Mouse (Mus musculus): ENCODE data around the gene Myrf. TPM values are rescaled to one million over a fixed set of nuclear protein-coding genes. Genes with fewer than 3 reads are reported as not detected.
A peak's percentile ranks its signal among the peaks of the same experiment; 100 is the strongest.

Myrf gene
- polyA plus RNA-seq, 1 experiment from 2014 or later = 6.5 TPM

DNA sequence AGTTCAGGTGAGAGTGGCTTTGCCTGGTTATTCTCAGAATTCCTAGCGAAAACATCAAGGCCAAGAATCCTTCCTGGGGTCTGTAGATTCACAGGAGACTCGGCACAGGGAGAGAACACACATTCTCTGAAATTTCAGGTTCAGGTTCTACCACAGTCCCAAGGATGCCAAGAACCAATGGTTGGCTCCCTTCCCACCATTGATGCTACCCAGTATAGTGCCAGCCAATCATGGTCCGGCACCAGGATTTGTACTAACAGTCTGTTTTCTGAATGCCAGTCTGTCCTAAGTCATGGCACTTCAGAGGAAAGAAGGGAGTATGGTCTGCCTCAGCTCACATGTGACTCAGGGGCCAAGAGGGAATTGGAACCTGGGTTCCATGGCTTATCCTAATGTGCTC is 54.7 kb downstream of the Myrf start:
- no peak for ATAC-seq (ENCODE audit: borderline replicate concordance, extremely low read depth, low FRiP score, low TSS enrichment)
- 91% methylated on average over 3 of the region's 3 CpGs for WGBS
- Histone ChIP-seq H3K27ac (no peak overlapping the region), H3K4me1 (peaks cover 19% of the 10 kb centered on the region), H3K36me3 (peaks cover 56% of the 10 kb centered on the region), H3K9me3 (no peaks in the 10 kb centered on the region), H3K9ac (no peak overlapping the region), H3K4me2 (no peak overlapping the region), H3K4me3 (no peak overlapping the region), H3K27me3 (no peaks in the 10 kb centered on the region)

DNA sequence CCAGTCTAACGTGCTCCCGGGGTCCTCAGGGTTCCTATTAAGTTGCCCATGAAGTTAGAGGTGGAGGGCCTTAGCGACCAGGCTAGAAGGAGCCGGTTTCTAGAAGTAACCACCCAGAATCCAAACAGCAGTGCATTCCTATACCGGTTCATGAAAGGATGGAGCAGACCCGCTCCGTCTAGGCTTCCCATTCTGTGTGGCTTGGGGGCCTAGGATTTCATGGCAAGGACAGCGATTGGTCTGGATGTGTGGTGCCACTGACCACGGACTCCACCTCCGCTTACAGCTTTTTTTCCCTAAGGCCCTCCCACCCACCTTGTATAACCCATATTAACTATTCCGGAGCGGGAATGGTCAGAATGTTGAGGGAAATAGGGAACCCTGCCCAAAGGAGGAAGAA is 56.5 kb downstream of the Myrf start:
- Histone ChIP-seq H3K4me2 (peak overlapping the region; percentile 84), H3K9me3 (no peaks in the 10 kb centered on the region), H3K9ac (peak overlapping the region; percentile 88), H3K36me3 (peaks cover 40% of the 10 kb centered on the region), H3K4me1 (peaks cover 19% of the 10 kb centered on the region), H3K27me3 (no peaks in the 10 kb centered on the region), H3K27ac (peak overlapping the region; percentile 89), H3K4me3 (peak overlapping the region; percentile 98)
- ATAC-seq (ENCODE audit: borderline replicate concordance, extremely low read depth, low FRiP score, low TSS enrichment) = peak; percentile 32; the same call in 1 of the 2 replicates
- 5% methylated on average over 12 of the region's 12 CpGs for WGBS

DNA sequence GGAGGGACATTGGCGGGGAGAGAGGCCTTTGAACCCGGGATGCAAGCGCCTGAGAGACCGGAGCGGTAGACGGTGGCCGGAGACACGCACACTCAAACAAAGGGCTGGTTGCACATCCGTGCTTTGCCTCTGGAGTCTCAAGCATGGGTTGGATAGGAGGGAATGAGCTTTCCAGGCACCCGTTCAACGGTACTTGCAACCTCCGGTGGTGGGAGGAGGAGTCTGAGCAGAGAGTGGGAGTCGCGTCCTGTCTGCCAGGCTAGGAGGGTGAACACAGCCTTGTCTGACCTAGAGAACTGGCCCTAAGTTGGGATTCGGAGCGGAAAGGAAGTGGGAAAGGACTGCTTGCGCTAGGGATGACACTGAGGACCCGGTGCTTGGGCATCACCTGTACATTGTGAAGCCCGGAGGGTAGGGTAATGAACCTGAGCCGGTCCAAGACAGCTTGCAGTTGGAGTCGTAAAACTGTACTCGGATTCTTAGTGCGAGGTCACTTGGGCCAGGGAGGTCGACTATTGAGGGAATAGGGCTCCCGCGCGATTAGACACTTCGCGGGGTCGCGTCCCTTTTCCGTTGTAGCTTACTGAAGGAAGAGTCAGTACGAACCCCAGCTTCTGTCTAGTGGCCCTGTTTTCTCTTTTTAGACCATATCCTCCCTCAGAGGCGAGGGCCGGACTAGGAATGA is 57.1 kb downstream of the Myrf start:
- Histone ChIP-seq H3K4me1 (peaks cover 19% of the 10 kb centered on the region), H3K9ac (peak overlapping the region; percentile 88), H3K4me2 (peak overlapping the region; percentile 84), H3K27me3 (no peaks in the 10 kb centered on the region), H3K9me3 (no peaks in the 10 kb centered on the region), H3K36me3 (peaks cover 33% of the 10 kb centered on the region), H3K27ac (peak overlapping the region; percentile 89), H3K4me3 (peak overlapping the region; percentile 98)
- under 1% methylated on average over 35 of the region's 35 CpGs for WGBS
- ATAC-seq (ENCODE audit: borderline replicate concordance, extremely low read depth, low FRiP score, low TSS enrichment) = peak; percentile 68

GRCm38 (mm10) chr19:10182670-10183298 is 57.8 kb downstream of the Myrf start, which contains the start of gene Fads1:
TSS of gene Fads1 (plus strand) at chr19:10182888.
- under 1% methylated on average over 60 of the region's 70 CpGs for WGBS
- peak; percentile 96 for ATAC-seq (ENCODE audit: borderline replicate concordance, extremely low read depth, low FRiP score, low TSS enrichment)

DNA sequence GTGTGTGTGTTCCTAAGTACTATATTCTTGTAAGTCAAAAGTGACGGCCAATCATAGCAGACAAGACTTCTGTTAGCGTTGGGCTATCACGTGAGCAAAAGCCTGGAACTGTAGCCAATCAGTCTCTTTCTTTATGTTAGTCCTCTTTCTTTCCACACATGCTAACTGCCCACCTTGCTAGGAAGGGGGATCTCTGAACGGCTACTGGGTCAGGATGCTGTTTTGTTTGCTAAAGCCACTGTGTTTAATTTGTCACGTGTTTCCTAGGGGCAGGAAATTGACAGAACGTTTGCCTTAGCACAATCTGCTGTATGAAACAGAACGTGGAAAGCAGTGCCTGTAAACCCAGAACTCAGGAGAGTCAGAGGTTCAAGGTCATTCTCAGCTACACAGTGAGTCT is 58.4 kb downstream of the Myrf start:
- peak overlapping the region; percentile 98 for H3K4me3 ChIP-seq
- no peaks in the 10 kb centered on the region for H3K9me3 ChIP-seq
- 28% methylated on average over 7 of the region's 7 CpGs for WGBS
- H3K27ac ChIP-seq = peak overlapping the region; percentile 44; the same call in 1 of the 2 replicates
- H3K4me1 ChIP-seq = peaks cover 23% of the 10 kb centered on the region
- no peak for ATAC-seq (ENCODE audit: borderline replicate concordance, extremely low read depth, low FRiP score, low TSS enrichment)
- H3K36me3 ChIP-seq = peaks cover 20% of the 10 kb centered on the region
- peak overlapping the region; percentile 37 for H3K9ac ChIP-seq
- H3K27me3 ChIP-seq = no peaks in the 10 kb centered on the region
- H3K4me2 ChIP-seq = peak overlapping the region; percentile 84

More at GRCm38 (mm10) chr19:10182670-10183298, 57.8 kb downstream of the Myrf start, which contains the start of gene Fads1:
- Histone ChIP-seq H3K27me3 (no peaks in the 10 kb centered on the region), H3K36me3 (peaks cover 27% of the 10 kb centered on the region), H3K4me3 (peak within 1 kb of the TSS; percentile 98), H3K27ac (peak within 1 kb of the TSS; percentile 89), H3K9ac (peak within 1 kb of the TSS; percentile 88), H3K9me3 (no peaks in the 10 kb centered on the region), H3K4me2 (peak within 1 kb of the TSS; percentile 84), H3K4me1 (peaks cover 19% of the 10 kb centered on the region)

GRCm38 (mm10) chr19:10181225-10181624 is 59.3 kb downstream of the Myrf start:
- Histone ChIP-seq H3K27ac (no peak overlapping the region), H3K9me3 (no peaks in the 10 kb centered on the region), H3K9ac (no peak overlapping the region), H3K4me1 (peaks cover 27% of the 10 kb centered on the region), H3K4me3 (no peak overlapping the region), H3K4me2 (no peak overlapping the region), H3K36me3 (peaks cover 11% of the 10 kb centered on the region), H3K27me3 (no peaks in the 10 kb centered on the region)
- WGBS = 90% methylated on average over 7 of the region's 7 CpGs
- ATAC-seq (ENCODE audit: borderline replicate concordance, extremely low read depth, low FRiP score, low TSS enrichment) = no peak

DNA sequence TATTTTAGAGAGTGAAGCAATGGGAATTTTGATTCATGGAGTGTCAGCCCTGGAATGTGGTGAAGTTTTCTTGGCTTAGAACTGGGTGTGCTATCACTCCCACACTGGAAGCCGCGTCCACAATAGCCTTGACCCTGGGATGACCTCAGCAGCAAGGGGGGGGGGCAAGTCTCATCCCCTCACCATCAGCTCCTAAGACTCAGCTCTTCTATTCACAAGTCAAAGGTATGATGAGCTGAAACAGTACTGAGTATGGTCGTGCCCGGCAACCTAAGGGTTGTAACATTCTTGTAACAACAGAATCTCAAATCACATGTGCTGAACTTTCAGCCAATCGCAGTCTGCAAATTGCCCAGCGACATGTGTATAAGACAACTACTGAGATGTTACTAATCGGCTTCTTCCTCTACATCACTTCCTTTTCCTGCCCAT is 63.6 kb downstream of the Myrf start:
- Histone ChIP-seq H3K9ac (no peak overlapping the region), H3K4me1 (peaks cover 21% of the 10 kb centered on the region), H3K27me3 (no peaks in the 10 kb centered on the region), H3K4me3 (no peak overlapping the region), H3K27ac (peak overlapping the region; percentile 63), H3K4me2 (peak overlapping the region; percentile 39), H3K9me3 (no peaks in the 10 kb centered on the region), H3K36me3 (no peaks in the 10 kb centered on the region)
- peak; percentile 88 for ATAC-seq (ENCODE audit: borderline replicate concordance, extremely low read depth, low FRiP score, low TSS enrichment)
- 22% methylated on average over 7 of the region's 7 CpGs for WGBS

DNA sequence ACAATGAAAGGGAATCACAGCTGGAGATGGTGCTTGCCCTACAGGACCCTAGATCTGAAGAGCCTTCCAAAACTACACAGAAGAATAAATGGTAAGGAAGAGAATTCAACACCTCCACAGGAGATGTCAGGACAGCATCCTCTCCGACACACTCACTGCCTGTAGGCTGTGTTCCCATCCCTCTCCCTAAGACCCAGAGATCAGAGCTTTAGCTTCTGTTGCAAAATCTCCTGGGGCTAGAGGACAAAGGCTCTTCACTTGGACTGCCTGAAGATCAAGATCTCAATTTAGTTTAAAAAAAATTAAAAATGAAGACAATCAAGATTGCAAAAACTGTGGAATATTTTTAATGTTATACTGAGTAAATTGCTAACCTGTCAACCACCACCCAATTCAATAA is 64.1 kb downstream of the Myrf start:
- Histone ChIP-seq H3K27ac (peak overlapping the region; percentile 63; the same call in 1 of the 2 replicates), H3K9ac (no peak overlapping the region), H3K36me3 (no peaks in the 10 kb centered on the region), H3K4me1 (peaks cover 20% of the 10 kb centered on the region), H3K27me3 (no peaks in the 10 kb centered on the region), H3K4me3 (no peak overlapping the region), H3K4me2 (no peak overlapping the region; the same call in 1 of the 2 replicates), H3K9me3 (no peaks in the 10 kb centered on the region)
- 50% methylated on average over 1 of the region's 1 CpGs for WGBS
- ATAC-seq (ENCODE audit: borderline replicate concordance, extremely low read depth, low FRiP score, low TSS enrichment) = peak; percentile 53; the same call in 1 of the 2 replicates

- 78% methylated on average over 4 of the region's 4 CpGs for WGBS
- Histone ChIP-seq H3K27ac (no peak overlapping the region), H3K36me3 (no peaks in the 10 kb centered on the region)
Measured at GRCm38 (mm10) chr19:10174956-10175355, 65.6 kb downstream of the Myrf start.

DNA sequence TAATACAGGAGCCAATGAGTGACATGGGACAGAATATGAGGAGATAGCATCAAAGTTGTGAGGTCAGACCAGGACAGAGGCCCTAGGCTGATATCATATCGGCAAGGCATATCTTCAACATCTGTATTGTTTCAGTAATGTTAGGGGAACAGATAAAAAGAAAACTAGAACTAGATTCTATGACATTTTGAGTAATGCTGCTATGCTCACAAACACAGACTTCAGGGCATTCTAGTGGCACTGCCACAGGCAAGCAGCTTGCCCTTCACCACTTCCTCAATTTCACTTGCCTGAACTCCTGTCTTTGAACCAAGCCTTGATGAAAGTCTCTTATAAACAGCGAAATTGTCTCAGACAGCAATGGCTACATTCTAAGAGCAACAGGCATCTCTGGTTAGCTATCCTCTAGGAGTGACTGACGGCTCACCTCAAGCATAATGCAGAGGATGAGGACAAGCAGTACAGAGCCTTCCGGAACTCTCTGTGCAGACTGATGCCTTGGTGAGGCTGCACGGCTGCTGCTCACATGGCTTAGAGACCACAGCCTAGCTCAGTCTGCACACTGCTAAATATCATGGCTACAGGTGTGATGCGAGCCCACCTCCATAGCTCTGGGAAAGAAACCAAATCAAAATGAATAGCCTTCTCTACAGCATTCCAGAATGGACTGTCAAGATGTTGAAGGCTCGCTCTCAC is 66.6 kb downstream of the Myrf start:
- Histone ChIP-seq H3K4me3 (no peak overlapping the region), H3K9me3 (no peaks in the 10 kb centered on the region), H3K27me3 (no peaks in the 10 kb centered on the region), H3K36me3 (no peaks in the 10 kb centered on the region), H3K4me1 (peaks cover 20% of the 10 kb centered on the region), H3K4me2 (no peak overlapping the region), H3K9ac (no peak overlapping the region), H3K27ac (no peak overlapping the region)
- 83% methylated on average over 7 of the region's 7 CpGs for whole genome bisulfite sequencing
- no peak for ATAC-seq (ENCODE audit: borderline replicate concordance, extremely low read depth, low FRiP score, low TSS enrichment)

More at GRCm38 (mm10) chr19:10174956-10175355, 65.6 kb downstream of the Myrf start:
- ATAC-seq (ENCODE audit: borderline replicate concordance, extremely low read depth, low FRiP score, low TSS enrichment) = no peak
- Histone ChIP-seq H3K9me3 (no peaks in the 10 kb centered on the region), H3K4me1 (peaks cover 20% of the 10 kb centered on the region), H3K9ac (no peak overlapping the region), H3K4me3 (no peak overlapping the region), H3K27me3 (no peaks in the 10 kb centered on the region), H3K4me2 (no peak overlapping the region)

GRCm38 (mm10) chr19:10173116-10173718 is 67.3 kb downstream of the Myrf start:
- Histone ChIP-seq H3K9ac (no peak overlapping the region), H3K36me3 (no peaks in the 10 kb centered on the region), H3K27me3 (no peaks in the 10 kb centered on the region), H3K4me3 (no peak overlapping the region), H3K4me2 (no peak overlapping the region), H3K9me3 (no peaks in the 10 kb centered on the region), H3K4me1 (peaks cover 20% of the 10 kb centered on the region), H3K27ac (no peak overlapping the region)
- ATAC-seq (ENCODE audit: borderline replicate concordance, extremely low read depth, low FRiP score, low TSS enrichment) = no peak
- WGBS = 75% methylated on average over 5 of the region's 5 CpGs
